In genomic region chr10:120847785-120848184, GRCm38 (mm10) we compare ENCODE assay signal across 27 mouse cellular contexts. TPM values are rescaled to one million over a fixed set of nuclear protein-coding genes. Genes with fewer than 3 reads are reported as not detected.
DNase-seq lines count a peak whose midpoint lies in the region; ATAC-seq and TF ChIP-seq lines count a peak whose summit lies in the region.
"Had no signal": no experiment of that assay in that cellular context is flagged by ENCODE, and none has a peak within 500 bp of the region (broad histone marks: within the 10 kb centered on the region; RNA-seq: fewer than 3 reads in every experiment).

No protein-coding gene starts in this region.

- no peak for TF ChIP-seq EP300 in MEL (IDR thresholded peaks at IDR 0.05; ENCODE audit: low read depth in 1 of 2, low read length in 2 of 2)

- H3K4me3 ChIP-seq in MEL (ENCODE audit: control insufficient read depth in 1 of 2, insufficient read depth in 1 of 2, low read depth in 2 of 2, low read length in 2 of 2), result peak overlapping the region in 1 of 2 experiments; percentile 11; a peak in 1 of 4 replicates
- no peak overlapping the region for H3K4me3 ChIP-seq in embryonic facial prominence, embryonic 12.5 days
- H3K4me3 ChIP-seq in thymus, adult 2 months (ENCODE audit: control insufficient read depth, insufficient read depth, low read length), result no peak overlapping the region
- H3K4me3 ChIP-seq: limb, embryonic 13.5 days; midbrain, embryonic 15.5 days; neural tube, embryonic 15.5 days; stomach, embryonic 15.5 days had no signal

- H3K9ac ChIP-seq in MEL (ENCODE audit: control insufficient read depth, low read depth, low read length, poor library complexity, severe bottlenecking), result no peak overlapping the region
- no peak overlapping the region for H3K9ac ChIP-seq in embryonic facial prominence, embryonic 12.5 days
- H3K9ac ChIP-seq: forebrain, postnatal 0 days; hindbrain, embryonic 14.5 days; limb, embryonic 13.5 days; liver, postnatal 0 days; midbrain, embryonic 15.5 days; neural tube, embryonic 15.5 days; stomach, embryonic 15.5 days had no signal

- no peak for TF ChIP-seq POLR2A in MEL (IDR thresholded peaks at IDR 0.05; ENCODE audit: control insufficient read depth in 1 of 2, insufficient read depth in 1 of 2, low read depth in 1 of 2, low read length in 2 of 2, poor library complexity in 1 of 2)
- TF ChIP-seq POLR2A in thymus, adult 2 months (IDR thresholded peaks at IDR 0.05; ENCODE audit: control insufficient read depth, extremely low read depth, insufficient read depth, low read length, poor library complexity), result no peak

- DNase-seq in 416B (ENCODE audit: low read depth), result peak; percentile 12
- no peak for DNase-seq in MEL (ENCODE audit: low read depth, low spot score)
- no peak for DNase-seq in kidney, adult 8-10 months
- no peak for DNase-seq in cerebellum, adult 11-12 months
- no peak for DNase-seq in thymus, adult 2 months
- DNase-seq: adrenal gland, adult 8-10 months; cerebellum, adult 11 months; cerebellum, postnatal 10 days; forebrain, postnatal 0 days; kidney, adult 9 months; kidney, postnatal 10 days; layer of hippocampus, adult 9-11 months; liver, postnatal 0 days; lung, postnatal 36 days; retina, postnatal 1 day; right cerebral cortex, postnatal 14 days; thymus, postnatal 25 days had no signal

- no peaks in the 10 kb centered on the region for H3K9me3 ChIP-seq in MEL (replicated peaks; ENCODE audit: insufficient read depth, low read length)
- no peaks in the 10 kb centered on the region for H3K9me3 ChIP-seq in embryonic facial prominence, embryonic 12.5 days
- H3K9me3 ChIP-seq: limb, embryonic 13.5 days; midbrain, embryonic 15.5 days; neural tube, embryonic 15.5 days; stomach, embryonic 15.5 days had no signal

- no peaks in the 10 kb centered on the region for H3K79me2 ChIP-seq in MEL (ENCODE audit: control insufficient read depth, insufficient read depth, low read length, poor library complexity)

- no peaks in the 10 kb centered on the region for H3K4me1 ChIP-seq in MEL (ENCODE audit: control insufficient read depth in 1 of 2, insufficient read depth in 2 of 2, low read length in 2 of 2)
- H3K4me1 ChIP-seq in embryonic facial prominence, embryonic 12.5 days, result peaks cover 39% of the 10 kb centered on the region
- H3K4me1 ChIP-seq in thymus, adult 2 months (replicated peaks; ENCODE audit: control insufficient read depth, insufficient read depth, low read length), result no peaks in the 10 kb centered on the region

- WGBS in embryonic facial prominence, embryonic 12.5 days, result 59% methylated on average over 4 of the region's 4 CpGs
- WGBS in thymus, adult 2 months, result 58% methylated on average over 4 of the region's 4 CpGs

- TF ChIP-seq CTCF in MEL (IDR thresholded peaks at IDR 0.05 in 2 of 3, conservative IDR thresholded peaks at IDR 0.05 in 1 of 3; ENCODE audit: control insufficient read depth in 1 of 3, insufficient read depth in 1 of 3, low read depth in 2 of 3, low read length in 3 of 3, poor library complexity in 1 of 3, severe bottlenecking in 1 of 3), result no peak
- TF ChIP-seq CTCF in thymus, adult 2 months (IDR thresholded peaks at IDR 0.05; ENCODE audit: borderline replicate concordance, control insufficient read depth, extremely low read depth, insufficient read depth, low read length, poor library complexity), result no peak

- no peak overlapping the region for H3K4me2 ChIP-seq in embryonic facial prominence, embryonic 12.5 days (replicated peaks)
- H3K4me2 ChIP-seq: heart, embryonic 11.5 days; hindbrain, embryonic 14.5 days; limb, embryonic 13.5 days; liver, embryonic 11.5 days; midbrain, embryonic 15.5 days; neural tube, embryonic 15.5 days; stomach, embryonic 15.5 days had no signal

- H3K27ac ChIP-seq in MEL (ENCODE audit: control insufficient read depth, low read depth, low read length), result no peak overlapping the region
- H3K27ac ChIP-seq in embryonic facial prominence, embryonic 12.5 days, result peak overlapping the region; percentile 64
- H3K27ac ChIP-seq in thymus, adult 2 months (ENCODE audit: control insufficient read depth, insufficient read depth, low read length), result no peak overlapping the region
- H3K27ac ChIP-seq: hindbrain, embryonic 14.5 days; limb, embryonic 13.5 days; midbrain, embryonic 15.5 days; neural tube, embryonic 15.5 days; stomach, embryonic 15.5 days had no signal

- no peak for TF ChIP-seq RAD21 in MEL (IDR thresholded peaks at IDR 0.05; ENCODE audit: low read depth, low read length)

- peaks cover 0 to 1% of the 10 kb centered on the region in 2 experiments; a peak in 2 of 4 replicates for H3K27me3 ChIP-seq in MEL (ENCODE audit: control insufficient read depth in 1 of 2, insufficient read depth in 2 of 2, low read length in 2 of 2)
- no peaks in the 10 kb centered on the region for H3K27me3 ChIP-seq in embryonic facial prominence, embryonic 12.5 days
- H3K27me3 ChIP-seq in thymus, adult 2 months (ENCODE audit: control insufficient read depth, insufficient read depth, low read length), result no peaks in the 10 kb centered on the region
- H3K27me3 ChIP-seq: CH12.LX; limb, embryonic 13.5 days; midbrain, embryonic 15.5 days; neural tube, embryonic 15.5 days; stomach, embryonic 15.5 days had no signal

- H3K36me3 ChIP-seq in MEL (ENCODE audit: control insufficient read depth in 1 of 2, insufficient read depth in 2 of 2, low read length in 2 of 2), result no peaks in the 10 kb centered on the region
- H3K36me3 ChIP-seq in embryonic facial prominence, embryonic 12.5 days, result peaks cover 5% of the 10 kb centered on the region
- no peaks in the 10 kb centered on the region for H3K36me3 ChIP-seq in thymus, adult 2 months (ENCODE audit: control insufficient read depth, insufficient read depth, low read length)
- H3K36me3 ChIP-seq: midbrain, embryonic 15.5 days; neural tube, embryonic 15.5 days had no signal

- no peak for ATAC-seq in embryonic facial prominence, embryonic 12.5 days (ENCODE audit: insufficient number of reproducible peaks, insufficient read depth, low FRiP score, low TSS enrichment)
- ATAC-seq in megakaryocyte, adult 5-6 weeks (ENCODE audit: poor library complexity, severe bottlenecking), result peak; percentile 84
- ATAC-seq: forebrain, postnatal 0 days; liver, postnatal 0 days; midbrain, embryonic 15.5 days had no signal

TF ChIP-seq in MEL, 35 proteins besides CTCF, POLR2A, EP300 and RAD21:
- no peak for TF ChIP-seq TAL1 (IDR thresholded peaks at IDR 0.05; ENCODE audit: low read length)
- TF ChIP-seq USF1 (IDR thresholded peaks at IDR 0.05; ENCODE audit: low read depth, low read length), result 0 out of 2 replicates have a peak, but pooled peaks have one; percentile 22
- no peak for TF ChIP-seq TBP (IDR thresholded peaks at IDR 0.05; ENCODE audit: low read depth, low read length)

RNA-seq across cellular contexts. Expression of gene Msrb3, which starts 51.1 kb away (rescaled TPM):
- total RNA-seq in MEL (2012; rRNA removed), result 0.13 and 0.15 TPM in 2 replicates
- polyA plus RNA-seq in MEL (2012; ENCODE audit: insufficient read depth in 1 of 2, insufficient read length in 2 of 2, low read depth in 1 of 2, low replicate concordance in 2 of 2, missing spikeins in 1 of 2), result under 1 TPM in 1 of 2 experiments, not detected in 1; 0.15 TPM
- polyA plus RNA-seq in embryonic facial prominence, embryonic 12.5 days (2016; fragmentation: Nextera tagmentation; extraction: Ambion mirVana), result 9.2 and 10.3 TPM in 2 replicates
- total RNA-seq in megakaryocyte, adult 5-6 weeks (2015), result 0.40 TPM in 1 of 2 replicates, not detected in the other
- 0.07 TPM in 1 of 2 replicates, not detected in the other for total RNA-seq in megakaryocyte, adult 5-6 weeks (2017)
- polyA plus RNA-seq in thymus, adult 2 months (2012; rRNA removed), result 4.0 and 5.4 TPM in 2 replicates
- total RNA-seq: CH12.LX had no signal
